Mouse (Mus musculus) lung, adult 2 months (tissue): ENCODE data around the gene Mip.
A peak's percentile ranks its signal among the peaks of the same experiment; 100 is the strongest.

Experiments
- CTCF ChIP-seq: fragments of 200-500 bp; IDR thresholded peaks from 2 replicates; pipeline ENCODE4 v1.5.1; 2011; ENCODE audit warnings: mild to moderate bottlenecking, low read length, control low read depth; ENCODE audit not compliant: insufficient read depth
- POLR2A ChIP-seq: fragments of 200-500 bp; IDR thresholded peaks from 2 replicates; pipeline ENCODE4 v1.6.1; 2011; ENCODE audit warnings: low read depth, mild to moderate bottlenecking, control low read depth, low read length, borderline replicate concordance; ENCODE audit errors: extremely low read depth

DNA sequence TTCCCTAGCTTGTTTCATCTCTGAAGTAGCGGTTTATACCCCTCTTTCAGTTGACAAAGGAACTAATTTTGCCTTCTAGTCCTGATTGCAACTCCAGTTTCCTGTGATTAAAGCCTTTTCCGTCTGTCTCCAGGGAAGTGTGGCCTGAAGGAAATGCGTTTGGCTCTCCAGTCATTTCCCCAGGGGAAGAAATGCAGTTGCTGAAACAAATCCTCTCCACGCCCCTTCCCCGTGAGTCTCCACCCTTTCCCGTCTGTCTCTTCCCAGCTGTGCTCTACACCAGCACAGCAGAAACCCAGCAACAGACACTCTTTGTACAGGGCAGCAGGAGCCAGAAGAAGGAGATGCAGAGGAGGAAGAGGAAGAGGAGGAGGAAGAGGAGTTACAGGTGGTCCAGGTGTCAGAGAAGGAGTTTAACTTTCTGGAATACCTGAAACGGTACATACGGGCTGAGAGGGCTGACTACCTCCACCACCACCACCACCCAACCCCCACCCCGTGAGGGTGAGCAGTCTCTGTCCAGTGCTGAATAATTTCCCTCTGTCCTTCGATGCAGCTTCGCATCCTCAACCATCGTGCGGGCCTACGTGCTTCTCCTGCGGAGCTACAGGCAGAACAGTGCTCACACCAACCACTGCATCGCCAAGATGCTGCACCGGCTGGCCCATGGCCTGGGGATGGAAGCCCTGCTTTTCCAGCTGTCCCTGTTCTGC, 21.5 kb downstream of the Mip start:
- TF ChIP-seq CTCF, result no peak
- TF ChIP-seq POLR2A, result peak; percentile 34; the same call in 1 of the 2 replicates
